Mouse (Mus musculus) left cerebral cortex, adult 9 months (tissue): ENCODE data around the gene Rab35.
A peak's percentile ranks its signal among the peaks of the same experiment; 100 is the strongest.

Source experiments
- DNase-seq, 2 experiments: peaks; one replicate each; pipeline ENCODE4 v3.0.0; 2022; ENCODE audit warnings: low spot score in 2 of 2

Rab35 gene

GRCm38 (mm10) chr5:115631505-115632357 lies at the start of gene Rab35:
Gene Rab35, plus strand, starts transcription at chr5:115631908.
- DNase-seq, result peak; percentile 72 to 87

DNA sequence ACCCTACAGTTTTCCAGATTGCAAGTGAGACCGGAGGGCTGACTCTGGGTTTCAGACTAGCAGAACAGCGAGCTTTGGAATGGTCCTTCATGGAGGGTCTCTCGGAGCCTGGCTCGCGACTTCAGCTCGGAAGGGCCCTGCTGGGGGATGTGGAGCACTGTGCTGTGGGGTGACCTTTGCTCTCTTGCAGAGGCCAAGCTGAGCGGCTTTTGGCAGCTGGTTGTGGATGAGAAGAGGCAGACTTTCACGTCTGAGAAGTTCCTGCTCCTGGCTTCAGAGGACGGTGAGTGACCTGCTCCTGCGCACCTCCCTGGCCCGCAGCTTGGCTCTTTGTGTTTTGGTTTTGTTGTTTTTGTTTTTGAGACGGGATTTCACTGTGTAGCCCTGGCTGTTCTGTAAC lies 46.1 kb upstream of the Rab35 start:
- no peak for DNase-seq

GRCm38 (mm10) chr5:115586166-115586565 lies 45.5 kb upstream of the Rab35 start:
- DNase-seq, result peak in 1 of 2 experiments; percentile 36

DNA sequence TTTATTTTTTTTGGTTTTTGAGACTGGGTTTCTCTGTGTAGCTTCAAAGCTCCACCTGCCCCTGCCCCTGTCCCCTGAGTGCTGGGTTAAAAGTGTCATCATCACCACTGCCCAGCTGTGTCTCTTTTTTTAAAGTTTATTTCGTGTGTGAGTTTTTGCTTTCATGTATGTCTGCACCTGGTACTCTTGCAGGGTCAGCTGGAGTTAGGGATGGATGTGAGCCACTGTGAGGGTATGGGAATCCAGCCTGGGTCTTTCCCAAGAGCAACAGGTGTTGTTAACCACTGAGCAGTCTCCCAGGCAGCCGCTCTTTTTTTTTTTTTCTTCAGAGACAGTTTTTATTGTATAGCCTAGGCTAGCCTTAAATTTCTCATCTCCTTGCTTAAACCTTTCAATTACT lies 44.9 kb upstream of the Rab35 start:
- no peak for DNase-seq

GRCm38 (mm10) chr5:115591028-115591427 lies 40.7 kb upstream of the Rab35 start:
- DNase-seq, result no peak

GRCm38 (mm10) chr5:115591506-115591905 lies 40.2 kb upstream of the Rab35 start:
- DNase-seq, result no peak

GRCm38 (mm10) chr5:115603561-115603960 lies 28.1 kb upstream of the Rab35 start:
- no peak for DNase-seq

GRCm38 (mm10) chr5:115611566-115611965 lies 20.1 kb upstream of the Rab35 start:
- DNase-seq, result no peak

- DNase-seq, result peak in 1 of 2 experiments; percentile 29
These were observed 18.4 kb upstream of the Rab35 start for GRCm38 (mm10) chr5:115613332-115613731.

GRCm38 (mm10) chr5:115614948-115615347 lies 16.8 kb upstream of the Rab35 start:
- DNase-seq, result no peak

GRCm38 (mm10) chr5:115619690-115620089 lies 12.0 kb upstream of the Rab35 start:
- DNase-seq, result no peak

GRCm38 (mm10) chr5:115622686-115623085 lies 9.0 kb upstream of the Rab35 start:
- DNase-seq, result no peak

GRCm38 (mm10) chr5:115623694-115624440 lies 7.8 kb upstream of the Rab35 start:
- DNase-seq, result peak in 1 of 2 experiments; percentile 48

DNA sequence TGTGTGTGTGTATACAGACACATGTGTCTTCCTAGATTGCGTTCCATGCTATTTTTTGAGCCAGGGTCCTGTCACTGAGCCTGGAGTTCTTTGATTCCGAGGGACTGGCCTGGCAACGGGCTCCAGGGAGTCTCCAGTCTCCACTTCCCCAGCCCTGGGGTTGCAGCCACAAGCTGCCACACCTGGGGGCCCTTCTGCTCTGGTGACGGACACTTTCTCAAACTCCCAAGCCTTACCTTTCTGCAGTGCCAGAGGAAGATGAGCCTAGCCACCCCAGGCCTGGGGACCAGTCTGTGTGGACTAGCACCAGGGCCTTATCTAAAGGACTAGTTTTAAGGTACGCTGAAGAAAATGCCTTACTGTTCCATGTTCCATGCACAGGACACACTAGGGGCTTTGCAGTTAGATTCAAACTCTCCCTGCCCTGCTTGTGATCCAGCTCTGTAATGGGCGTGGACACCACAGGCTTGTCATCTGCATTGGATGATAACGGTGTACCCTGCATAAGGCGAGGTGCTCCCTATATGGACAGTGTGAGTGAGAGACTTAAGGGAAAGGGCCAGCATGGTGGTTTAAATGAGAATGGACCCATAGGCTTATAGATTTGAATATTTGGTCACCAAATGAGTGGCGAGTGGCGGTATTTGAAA lies 5.3 kb upstream of the Rab35 start:
- DNase-seq, result no peak

DNA sequence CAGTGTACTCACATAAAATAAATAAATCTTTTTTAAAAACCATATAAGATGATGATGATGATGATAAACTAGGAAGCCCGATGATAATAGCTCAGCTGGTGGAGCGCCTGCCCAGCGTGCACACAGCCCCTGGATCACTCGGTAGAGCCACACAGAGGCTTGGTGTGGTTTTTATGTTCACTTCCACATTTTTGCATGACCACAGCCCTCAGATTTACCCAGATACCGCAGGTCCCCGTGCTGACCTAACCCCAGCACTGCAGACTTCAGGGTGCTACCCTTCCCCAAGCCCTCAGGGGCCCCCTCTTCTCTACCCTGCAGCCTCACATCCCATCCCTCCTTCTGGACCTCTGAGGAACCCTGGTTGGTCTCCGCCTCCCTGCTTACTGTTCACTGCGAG lies 3.6 kb upstream of the Rab35 start:
- DNase-seq, result no peak

DNA sequence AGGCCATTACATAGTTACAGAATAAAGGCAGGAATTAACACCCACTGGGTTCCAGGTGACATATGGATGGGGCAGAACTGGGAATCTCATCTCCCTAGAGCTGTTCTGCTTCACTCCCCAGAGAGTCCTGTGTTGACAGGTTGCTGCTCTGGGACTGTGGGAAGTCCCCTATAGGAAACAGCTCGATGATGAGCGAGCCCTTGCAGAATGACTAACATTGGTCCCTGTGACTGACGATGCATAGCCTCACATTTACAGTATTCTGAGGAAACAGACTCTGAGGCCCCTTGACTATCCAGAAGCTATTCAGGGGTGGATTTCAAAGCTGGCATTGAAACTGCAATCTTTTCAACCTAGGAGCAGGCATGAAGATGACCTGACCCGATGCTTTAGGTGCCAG lies 2.0 kb upstream of the Rab35 start:
- DNase-seq, result no peak

- no peak for DNase-seq
These were observed 1.4 kb upstream of the Rab35 start for GRCm38 (mm10) chr5:115630291-115630690.

DNA sequence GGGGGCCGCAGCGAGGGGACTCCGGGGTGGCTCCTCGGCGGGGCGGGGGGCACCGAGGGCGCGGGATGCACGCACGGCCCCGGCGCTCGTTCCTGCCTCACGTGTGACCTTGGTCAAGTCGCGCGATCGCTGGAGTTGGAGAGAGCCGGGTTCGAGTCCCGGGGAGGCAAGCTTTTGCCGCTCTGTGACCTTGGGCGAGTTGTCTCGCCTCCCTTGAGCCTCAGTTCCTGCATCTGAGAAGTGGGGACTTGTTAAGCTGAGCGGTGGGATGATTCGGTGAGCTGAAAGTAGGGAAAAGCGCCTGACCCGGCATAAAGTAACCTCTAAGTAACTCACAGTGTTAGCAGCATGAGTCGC lies 628 bp downstream of the Rab35 start:
- DNase-seq, result no peak

- no peak for DNase-seq
These were observed 1.4 kb downstream of the Rab35 start for GRCm38 (mm10) chr5:115633060-115633459.

DNA sequence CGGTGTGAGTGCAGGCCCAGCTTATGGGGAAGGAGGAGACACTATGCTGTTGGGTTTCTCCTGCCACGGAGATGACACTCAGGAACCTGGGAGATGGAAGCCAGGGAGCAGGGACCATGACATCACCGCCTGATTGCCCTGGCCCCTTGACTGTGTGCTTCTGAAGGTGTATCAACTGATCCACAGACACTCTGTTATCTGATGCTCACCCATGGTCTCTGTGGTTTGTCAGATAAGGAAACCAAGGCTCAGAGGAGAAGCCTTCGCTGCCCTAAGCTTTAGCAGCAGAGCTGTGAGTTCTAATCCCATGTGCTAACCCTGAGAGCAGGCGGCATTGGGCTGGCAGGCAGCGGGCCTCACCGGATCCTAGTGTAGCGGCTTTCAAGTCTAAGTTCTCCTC lies 2.3 kb downstream of the Rab35 start:
- no peak for DNase-seq

DNA sequence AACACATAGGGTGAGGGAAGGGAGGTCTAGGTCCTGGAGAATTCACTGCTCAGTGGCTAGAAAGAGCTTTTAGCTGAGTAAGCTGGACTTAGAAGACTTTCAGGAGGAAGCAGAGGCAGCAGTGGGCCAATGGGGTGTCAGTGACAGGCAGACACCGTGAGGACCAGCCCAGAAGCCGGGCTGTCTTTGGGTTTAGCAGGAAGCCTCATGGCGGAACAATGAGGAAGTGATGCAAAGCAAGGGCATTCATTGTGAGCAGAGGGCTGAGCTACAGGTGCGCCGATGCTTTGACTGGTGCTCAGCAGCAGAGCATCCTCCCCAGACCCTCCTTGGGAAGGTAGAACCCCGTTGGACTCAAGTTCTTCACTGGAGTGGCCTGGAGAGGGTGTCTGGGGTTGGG lies 3.8 kb downstream of the Rab35 start:
- no peak for DNase-seq

- DNase-seq, result no peak
These were observed 12.5 kb downstream of the Rab35 start for GRCm38 (mm10) chr5:115644192-115644591.

- no peak for DNase-seq
These were observed 17.2 kb downstream of the Rab35 start for GRCm38 (mm10) chr5:115648876-115649275.
